Mouse (Mus musculus): Measurements from ENCODE around the gene Glb1l. TPM values are rescaled to one million over a fixed set of nuclear protein-coding genes. Genes with fewer than 3 reads are reported as not detected.

Gene Glb1l
- total RNA-seq, 4 experiments from 2014 or later: 19.4 to 49.8 (median 33.2) TPM

Small RNA genes lying within 50 kb of the gene (microRNA-seq; reads per million reads assigned to microRNA genes)
- 0 reads per million in 2 experiments for gene Gm27943

Other genes starting within 250 kb of the Glb1l start
- gene Nhej1, start 85.6 kb downstream of the Glb1l start, total RNA-seq (2022): 1 to 10 TPM; 5.7 to 7.3 (median 7.2) TPM
- under 1 TPM; 0.15 to 0.77 (median 0.29) TPM for gene Slc23a3, start 76.9 kb downstream of the Glb1l start, total RNA-seq (2022)
- 10 to 100 TPM; 38.5 to 48.6 (median 43.4) TPM for gene Cnppd1, start 68.1 kb downstream of the Glb1l start, total RNA-seq (2022)
- gene Retreg2, start 68.0 kb downstream of the Glb1l start, total RNA-seq (2022): 100 to 1,000 TPM in 3 of 4 experiments, 10 to 100 TPM in 1; 98.5 to 113 (median 104) TPM
- 10 to 100 TPM; 34.2 to 39.7 (median 36.2) TPM for gene Zfand2b, start 42.2 kb downstream of the Glb1l start, total RNA-seq (2022)
- gene Abcb6, start 30.4 kb downstream of the Glb1l start, total RNA-seq (2022): 10 to 100 TPM; 20.9 to 32.9 (median 31.4) TPM
- gene Ankzf1, start 18.7 kb downstream of the Glb1l start, total RNA-seq (2022): 10 to 100 TPM; 17.0 to 28.2 (median 22.8) TPM
- gene Atg9a, start 18.6 kb downstream of the Glb1l start, total RNA-seq (2022): 10 to 100 TPM; 41.9 to 52.6 (median 47.6) TPM
- gene Stk16, start within 50 bp of the Glb1l start, total RNA-seq (2022): 100 to 1,000 TPM; 102 to 131 (median 120) TPM
- 10 to 100 TPM; 43.5 to 54.4 (median 49.1) TPM for gene Tuba4a, start 9.1 kb upstream of the Glb1l start, total RNA-seq (2022)
- not detected for gene A630095N17Rik, start 21.3 kb upstream of the Glb1l start, total RNA-seq (2022)
- 100 to 1,000 TPM in 3 of 4 experiments, 10 to 100 TPM in 1; 85.7 to 111 (median 108) TPM for gene Dnajb2, start 25.6 kb upstream of the Glb1l start, total RNA-seq (2022)
- gene Ptprn, start 53.7 kb upstream of the Glb1l start, total RNA-seq (2022): 10 to 100 TPM; 59.0 to 80.7 (median 66.5) TPM
- 100 to 1,000 TPM; 143 to 279 (median 188) TPM for gene Resp18, start 67.6 kb upstream of the Glb1l start, total RNA-seq (2022)
- 100 to 1,000 TPM; 101 to 112 (median 104) TPM for gene Dnpep, start 107.2 kb upstream of the Glb1l start, total RNA-seq (2022)
- gene Des, start 149.5 kb upstream of the Glb1l start, total RNA-seq (2022): 10 to 100 TPM; 13.3 to 16.4 (median 15.6) TPM
- 10 to 100 TPM; 13.7 to 32.9 (median 22.2) TPM for gene Speg, start 164.5 kb upstream of the Glb1l start, total RNA-seq (2022)
- 100 to 1,000 TPM in 1 of 4 experiments, 10 to 100 TPM in 3; 56.5 to 103 (median 92.0) TPM for gene Gmppa, start 225.1 kb upstream of the Glb1l start, total RNA-seq (2022)
- gene Asic4, start 239.6 kb upstream of the Glb1l start, total RNA-seq (2022): 10 to 100 TPM in 2 of 4 experiments, 1 to 10 TPM in 2; 4.9 to 11.1 (median 8.4) TPM